Mouse (Mus musculus) heart, postnatal 25 days (tissue): ENCODE results near the gene Clta. TPM values are rescaled to one million over a fixed set of nuclear protein-coding genes. Genes with fewer than 3 reads are reported as not detected.
A peak's percentile ranks its signal among the peaks of the same experiment; 100 is the strongest.

Source experiments
- DNase-seq: peaks from one replicate; pipeline ENCODE4 v3.0.0; 2022; ENCODE audit warnings: low spot score
- intact Hi-C: fragments of 180-260 bp; cut with DNase I; formaldehyde crosslinking; loops from one replicate; pipeline ENCODE4 v1.15.1; 2025
- total RNA-seq, 2 experiments: library from RNA; stranded (reverse); gene quantifications; 2 replicates each; pipeline ENCODE4 v1.2.3; 2021

The Clta gene
- total RNA-seq, 2 experiments from 2014 or later: 77.8 to 84.2 TPM

DNA sequence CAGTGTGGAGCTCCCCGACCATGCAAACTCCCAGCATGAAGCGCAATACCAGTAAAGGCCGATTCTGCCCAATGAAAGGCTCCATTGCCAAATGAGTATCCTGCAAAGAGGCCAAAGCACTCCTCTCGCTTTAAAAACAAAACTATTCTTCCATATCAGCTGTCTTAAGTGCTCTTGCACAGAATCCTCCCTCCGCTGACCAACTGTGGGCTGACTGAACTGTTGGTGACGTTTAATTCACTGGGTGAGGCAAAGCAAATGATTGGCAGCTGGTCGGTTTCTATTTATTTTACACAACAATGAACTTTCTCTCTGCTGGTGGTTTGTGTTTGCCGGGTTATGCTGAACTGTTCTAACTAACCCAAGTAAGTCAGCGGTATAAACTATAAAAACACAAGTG, 64.5 kb downstream of the Clta start:
- no peak for DNase-seq
- intact Hi-C loops: loop anchor here (1.0 to 5.0 kb wide), 2 partner anchors 51 to 224 kb away; no protein-coding TSS in a partner anchor

DNA sequence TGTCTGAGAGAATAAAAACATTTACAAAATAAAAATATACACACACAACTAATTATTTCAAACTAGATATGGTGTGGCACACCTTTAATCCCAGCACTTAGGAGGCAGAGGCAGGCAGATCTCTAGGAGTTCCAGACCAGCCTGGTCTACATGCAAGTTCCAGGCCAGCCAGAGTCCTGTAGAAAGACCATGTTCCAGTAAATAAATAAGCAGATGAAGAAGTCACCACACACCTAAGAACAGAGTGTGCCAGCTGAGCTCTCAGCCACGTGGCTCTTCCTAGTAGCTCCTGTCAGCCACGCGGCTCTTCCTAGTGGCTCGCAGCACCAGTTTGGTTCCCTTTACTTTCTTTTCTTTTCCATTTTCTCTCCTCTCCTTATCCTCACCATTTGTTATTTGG, 65.2 kb downstream of the Clta start:
- no peak for DNase-seq
- intact Hi-C loops: loop anchor here (1.0 to 5.0 kb wide), 2 partner anchors 50 to 223 kb away; no protein-coding TSS in a partner anchor

DNA sequence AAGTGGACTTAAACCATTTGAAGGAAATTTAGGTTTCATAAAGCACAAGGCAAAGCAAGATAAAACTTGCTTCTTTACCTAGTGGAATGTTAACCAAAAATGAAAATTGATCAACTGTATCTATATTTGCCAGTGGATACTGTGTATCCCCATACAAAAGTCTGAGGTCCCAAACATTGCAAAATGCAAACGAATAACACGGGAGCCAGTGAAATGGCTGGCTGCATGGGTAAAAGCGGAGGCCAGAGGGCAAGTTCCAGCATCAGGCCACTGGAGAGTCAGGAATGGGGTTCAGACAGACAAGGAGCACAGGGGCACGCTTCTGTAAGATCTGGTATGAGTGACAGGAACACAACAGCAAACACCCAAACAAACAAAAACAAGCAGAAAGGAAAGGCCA, 66.4 kb downstream of the Clta start:
- DNase-seq: no peak
- intact Hi-C loops: loop anchor here (5.0 kb wide), 1 partner anchor 162 kb away; the partner anchor contains the start of gene Rnf38

DNA sequence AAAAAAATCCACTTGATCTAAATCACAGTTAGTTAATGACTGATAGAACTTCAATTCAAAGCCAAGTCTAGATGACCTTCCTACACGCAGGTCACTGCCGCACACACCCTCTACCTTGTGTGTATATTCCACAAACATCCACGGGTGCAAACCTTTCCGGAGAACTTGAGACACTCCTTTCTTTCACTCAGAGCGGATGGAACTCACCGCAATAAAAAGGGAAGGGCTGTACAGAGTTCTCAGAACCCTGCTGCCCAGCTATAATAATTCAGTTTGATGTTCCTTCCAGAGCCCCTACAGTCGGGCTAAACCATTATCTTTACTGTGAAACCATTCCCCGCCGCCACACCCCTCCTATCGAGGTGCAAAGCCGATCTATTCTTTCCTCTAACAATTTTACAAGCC, 67.5 kb downstream of the Clta start:
- DNase-seq: no peak
- intact Hi-C loops: loop anchor here (5.0 kb wide), 1 partner anchor 161 kb away; the partner anchor contains the start of gene Rnf38

DNA sequence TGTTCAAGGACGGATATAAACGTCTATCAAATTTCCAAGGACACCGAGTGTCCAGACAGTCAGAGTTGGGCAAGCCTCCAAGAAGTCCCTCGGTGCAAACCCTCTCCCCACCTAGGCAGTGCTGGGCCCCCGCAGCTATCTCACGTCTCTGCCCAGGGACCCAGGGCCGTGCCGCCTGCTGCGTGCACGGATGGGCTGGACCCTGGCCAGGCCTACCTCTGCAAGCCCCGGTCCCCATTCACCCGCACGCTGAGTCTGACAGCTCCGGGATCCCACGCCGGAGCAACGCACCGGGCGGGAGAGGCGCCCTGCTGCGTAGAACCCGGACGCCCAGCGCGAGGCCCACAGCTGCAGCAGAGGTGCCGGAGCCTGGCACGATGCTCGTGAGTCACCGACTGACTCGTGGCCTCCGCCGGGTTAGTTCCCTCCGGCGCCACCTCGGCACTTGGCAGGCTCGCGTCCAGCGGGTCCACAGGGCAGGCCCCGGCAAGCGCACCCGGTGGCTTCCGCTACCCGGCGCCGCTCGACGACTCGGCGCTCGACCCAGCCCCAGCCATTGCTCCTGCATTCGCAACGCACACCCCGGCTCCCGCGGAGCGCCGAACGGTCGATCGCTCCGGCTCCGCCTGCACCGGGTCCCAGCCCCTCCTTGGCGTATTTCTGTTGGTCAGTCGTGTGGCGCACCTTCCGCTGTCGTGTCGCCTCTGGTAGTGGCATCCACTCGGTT, 68.1 kb downstream of the Clta start:
- peak; percentile 86 for DNase-seq
- intact Hi-C loops: loop anchor here (5.0 kb wide), 1 partner anchor 160 kb away; the partner anchor contains the start of gene Rnf38

DNA sequence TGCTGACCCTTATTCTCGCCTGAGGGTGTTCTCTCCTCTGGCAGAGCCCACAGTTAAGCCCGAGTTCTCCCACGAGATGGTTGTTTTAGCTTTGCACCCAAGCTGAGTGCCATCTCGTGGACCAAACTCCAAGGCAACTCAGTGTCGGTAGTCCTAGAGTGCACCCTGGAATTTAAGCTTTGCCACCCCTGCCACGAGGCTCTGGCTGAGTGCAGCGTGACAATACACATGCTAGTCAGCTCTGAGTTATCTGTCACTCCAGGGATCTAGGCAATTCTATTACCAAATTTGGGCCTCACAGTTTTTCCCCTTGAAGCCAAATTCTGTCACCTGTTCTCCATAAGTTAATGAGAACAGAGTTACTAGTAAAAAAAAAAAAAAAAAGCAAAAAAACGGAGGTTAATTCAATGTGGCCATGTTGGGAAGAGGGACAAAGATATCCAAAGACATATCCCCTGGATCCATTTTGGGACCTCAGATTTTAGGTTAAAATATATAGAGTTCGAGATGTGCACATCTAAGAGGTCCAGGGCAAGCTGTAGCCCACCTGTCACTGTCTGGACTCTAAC, 68.7 kb downstream of the Clta start:
- intact Hi-C loops: loop anchor here (5.0 kb wide), 1 partner anchor 159 kb away; the partner anchor contains the start of gene Rnf38
- DNase-seq: no peak

DNA sequence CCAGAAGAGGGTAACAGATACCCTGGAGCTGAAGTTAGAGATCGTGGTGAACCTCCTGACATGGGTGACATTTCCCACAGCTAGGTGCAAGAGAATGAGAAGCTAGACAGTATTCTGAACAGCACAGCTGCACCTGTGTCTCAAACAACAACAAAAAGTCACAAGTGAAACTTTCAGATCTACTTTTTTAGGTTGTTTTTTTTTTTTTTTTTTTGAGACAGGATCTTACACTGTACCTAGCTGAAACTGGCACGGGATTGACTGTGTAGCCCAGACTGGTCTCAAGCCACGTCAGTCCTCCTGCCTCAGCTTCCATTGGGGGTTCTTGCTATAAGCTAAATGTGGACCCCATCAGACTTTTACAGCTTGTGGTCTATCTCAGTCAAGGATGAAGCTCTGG, 69.5 kb downstream of the Clta start:
- no peak for DNase-seq
- intact Hi-C loops: loop anchor here (5.0 kb wide), 1 partner anchor 159 kb away; the partner anchor contains the start of gene Rnf38

DNA sequence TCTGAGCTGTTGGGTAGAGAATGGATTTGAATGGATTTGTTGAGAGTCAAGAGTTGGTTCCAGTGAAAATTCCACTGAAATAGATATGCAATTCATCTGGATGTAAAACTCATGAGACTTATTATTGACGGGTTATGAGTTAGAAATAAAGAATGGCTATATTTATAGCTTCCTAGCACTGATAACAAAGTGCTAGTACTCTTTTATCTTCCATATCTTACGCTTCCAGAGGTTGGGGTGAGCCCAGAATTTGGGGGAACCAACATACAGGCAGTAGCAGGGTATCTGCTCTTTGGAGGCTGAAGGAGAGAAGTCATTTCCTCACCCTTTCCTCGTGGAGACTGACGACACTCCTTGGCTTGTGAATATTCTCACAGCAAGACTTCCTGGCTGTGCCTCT, 70.2 kb downstream of the Clta start:
- intact Hi-C loops: loop anchor here (5.0 kb wide), 1 partner anchor 158 kb away; the partner anchor contains the start of gene Rnf38
- DNase-seq: no peak

DNA sequence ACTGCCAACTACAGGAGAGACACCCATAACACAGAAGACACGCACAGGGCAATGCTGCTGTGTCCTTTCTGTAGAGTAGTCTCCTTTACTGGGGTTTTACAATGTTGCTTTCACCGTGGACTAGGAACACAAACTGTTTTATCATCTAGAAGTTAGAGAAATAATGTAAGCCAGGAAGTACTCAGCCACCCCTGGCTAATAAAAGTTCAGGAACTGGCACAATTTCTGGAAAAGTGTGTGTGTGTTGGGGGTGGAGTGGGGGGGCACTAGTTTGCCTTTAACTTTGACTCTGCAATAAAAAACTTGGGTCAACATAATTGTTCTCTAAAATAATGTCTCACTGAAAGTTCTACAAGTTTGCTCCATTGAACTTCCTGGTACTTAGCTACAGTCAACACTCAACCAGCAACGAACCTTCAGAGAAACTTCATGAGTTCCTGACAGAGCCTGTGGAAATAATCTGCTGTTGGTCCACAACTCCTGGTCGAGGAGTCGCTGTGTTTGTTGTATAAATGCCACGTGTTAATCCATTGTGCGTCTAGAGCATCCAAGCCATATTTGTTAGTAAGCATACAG, 74.2 kb downstream of the Clta start:
- no peak for DNase-seq
- intact Hi-C loops: no loop called here

Other genes starting within 250 kb of the Clta start
- not detected for gene Olfr159, start 233.4 kb upstream of the Clta start, total RNA-seq
- gene Olfr156, start 180.6 kb upstream of the Clta start, total RNA-seq: not detected
- not detected for gene Olfr157, start 164.3 kb upstream of the Clta start, total RNA-seq
- gene Olfr155, start 152.9 kb upstream of the Clta start, total RNA-seq: not detected
- 1 to 10 TPM; 6.5 TPM for gene Reck, start 128.9 kb upstream of the Clta start, total RNA-seq
- gene Glipr2, start 47.1 kb upstream of the Clta start, total RNA-seq: 1 to 10 TPM; 3.6 to 4.3 TPM
- not detected for gene Ccin, start 21.0 kb upstream of the Clta start, total RNA-seq
- 10 to 100 TPM; 25.7 to 28.7 TPM for gene Gne, start 79.7 kb downstream of the Clta start, total RNA-seq
- 10 to 100 TPM; 30.4 to 32.7 TPM for gene Rnf38, start 229.3 kb downstream of the Clta start, total RNA-seq